Mouse (Mus musculus) right cerebral cortex, postnatal 14 days (tissue): Measurements from ENCODE around the gene Ece2.

Experiments used
- DNase-seq: peaks from one replicate; pipeline ENCODE4 v3.0.0; 2022

Ece2 gene

DNA sequence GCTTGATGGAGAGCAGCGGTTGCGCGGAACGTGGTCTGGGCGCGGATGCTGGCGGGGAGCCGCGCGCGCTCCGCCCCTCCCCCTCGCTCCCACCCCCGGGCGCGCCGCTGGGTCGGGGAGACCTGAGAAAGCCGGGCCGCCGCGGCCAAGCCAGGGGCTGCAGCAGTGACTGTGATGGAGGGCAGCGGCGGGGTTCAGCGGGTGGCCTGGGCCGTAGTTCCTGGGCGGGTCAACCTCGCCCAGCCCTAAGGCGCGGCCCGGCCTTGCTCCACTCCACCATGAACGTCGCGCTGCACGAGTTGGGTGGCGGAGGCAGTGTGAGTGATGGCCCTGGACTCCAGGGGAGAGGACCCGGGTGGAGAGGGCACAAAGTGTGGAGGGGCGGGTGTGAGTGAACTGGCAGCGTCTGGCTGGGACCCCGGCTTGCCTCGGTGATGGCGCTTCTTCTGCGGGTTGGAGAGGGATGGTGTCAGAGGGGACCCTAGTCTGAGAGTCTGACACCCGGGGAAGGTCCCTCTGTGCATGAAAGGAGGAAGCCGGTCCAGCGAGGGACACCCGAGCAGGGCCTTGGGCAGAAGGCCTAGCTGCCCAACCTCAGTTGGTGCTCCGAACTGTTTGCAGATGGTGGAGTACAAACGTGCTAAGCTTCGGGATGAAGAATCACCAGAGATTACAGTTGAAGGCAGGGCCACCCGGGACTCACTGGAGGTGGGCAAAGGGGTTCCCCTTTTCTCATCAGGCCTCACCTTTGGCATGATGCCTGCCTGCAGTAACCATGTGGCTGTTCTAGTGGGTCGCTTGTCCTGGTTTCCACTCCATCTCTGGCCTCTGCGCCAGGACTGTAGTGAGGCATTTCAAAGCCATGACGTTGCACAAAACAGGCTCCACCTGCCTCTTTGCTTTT, at the start of gene Ece2:
Gene Ece2, plus strand, starts transcription at position 98 of the 904 bp plus-strand sequence.
- DNase-seq, result peak; percentile 45

DNA sequence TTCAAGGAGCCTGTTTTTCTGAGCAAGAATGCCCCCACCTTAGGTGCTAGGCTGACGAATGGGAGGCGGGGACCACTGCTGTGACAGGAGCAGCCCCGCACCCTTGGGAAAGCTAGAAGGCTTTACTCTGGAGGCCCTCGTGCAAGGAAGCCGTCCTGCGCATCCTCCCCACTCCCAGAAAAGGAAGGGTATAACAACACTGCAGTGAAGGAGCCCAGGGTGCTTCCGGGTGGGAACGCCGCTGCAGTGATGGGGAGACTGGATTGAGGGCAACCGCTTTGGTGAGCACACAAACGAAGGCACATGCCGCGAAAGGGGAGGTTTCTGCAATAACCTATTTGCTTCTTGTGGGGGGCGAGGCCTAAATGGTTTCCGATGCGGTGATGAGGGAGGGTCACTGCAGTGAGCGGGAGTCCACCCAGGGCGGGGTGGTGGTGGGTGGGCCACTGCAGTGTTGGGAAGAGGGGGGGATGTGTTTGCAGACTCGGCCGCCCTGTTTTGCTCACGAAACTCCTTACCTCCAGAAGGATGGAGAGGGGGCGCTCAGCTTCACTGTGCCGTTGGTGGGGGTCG, 40.2 kb upstream of the Ece2 start, which contains the start of gene Vwa5b2:
Gene Vwa5b2, plus strand, starts transcription at position 106 of the 573 bp plus-strand sequence.
- peak; percentile 53 for DNase-seq

DNA sequence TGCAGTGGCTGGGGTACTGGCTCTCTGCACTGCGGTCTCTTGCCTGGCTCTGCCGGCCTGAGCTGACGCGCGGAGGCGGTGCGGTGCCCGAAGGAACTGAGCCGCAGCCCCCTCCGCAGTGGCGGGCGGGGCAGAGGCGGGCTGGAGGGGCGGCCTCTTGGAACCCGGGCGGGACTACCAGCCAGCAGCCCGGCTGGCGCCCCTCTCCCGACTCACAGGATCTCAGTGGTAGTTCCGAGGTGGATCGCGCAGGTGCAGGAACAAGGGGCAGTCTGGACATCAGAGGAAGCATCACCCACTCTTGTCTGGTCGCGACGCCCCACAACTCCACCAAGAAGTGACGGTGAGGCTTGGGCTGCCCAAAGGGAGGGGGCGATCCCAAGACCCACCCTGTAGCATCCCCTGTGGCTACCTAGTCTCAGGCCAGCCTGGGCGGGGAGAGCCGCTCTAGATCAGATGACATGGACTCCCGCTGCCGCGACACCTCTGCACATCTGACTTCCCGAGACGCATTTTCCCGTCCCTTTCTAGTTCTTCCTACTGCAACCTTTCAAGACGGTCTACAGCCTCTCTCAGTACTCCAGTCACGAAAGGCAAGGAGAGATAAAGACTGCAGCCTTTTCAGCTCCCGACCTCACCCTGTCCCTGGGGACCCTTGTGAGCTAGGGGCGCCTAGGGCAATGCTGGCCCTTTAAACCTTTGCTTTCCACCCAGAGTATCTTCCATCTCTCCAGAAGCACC, 39.5 kb upstream of the Ece2 start:
- peak; percentile 66 for DNase-seq

DNA sequence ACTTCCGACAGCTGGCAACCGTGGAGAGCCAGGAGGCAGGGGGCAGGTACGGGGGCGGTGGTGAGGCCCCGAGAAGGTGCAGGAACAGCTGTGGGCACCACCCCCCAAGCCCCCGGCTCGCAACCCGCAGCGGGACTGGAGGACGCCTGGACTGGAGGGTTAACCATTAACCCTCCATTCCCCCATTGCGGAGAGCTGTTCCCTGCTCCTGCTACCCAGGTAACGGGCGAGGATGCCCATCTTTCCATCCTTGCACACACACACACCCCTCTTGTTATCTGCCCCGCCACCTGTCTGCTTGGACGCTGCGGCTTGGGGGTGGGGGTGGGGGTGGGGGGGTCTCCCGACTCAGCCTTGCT, 39.0 kb upstream of the Ece2 start:
- no peak for DNase-seq

DNA sequence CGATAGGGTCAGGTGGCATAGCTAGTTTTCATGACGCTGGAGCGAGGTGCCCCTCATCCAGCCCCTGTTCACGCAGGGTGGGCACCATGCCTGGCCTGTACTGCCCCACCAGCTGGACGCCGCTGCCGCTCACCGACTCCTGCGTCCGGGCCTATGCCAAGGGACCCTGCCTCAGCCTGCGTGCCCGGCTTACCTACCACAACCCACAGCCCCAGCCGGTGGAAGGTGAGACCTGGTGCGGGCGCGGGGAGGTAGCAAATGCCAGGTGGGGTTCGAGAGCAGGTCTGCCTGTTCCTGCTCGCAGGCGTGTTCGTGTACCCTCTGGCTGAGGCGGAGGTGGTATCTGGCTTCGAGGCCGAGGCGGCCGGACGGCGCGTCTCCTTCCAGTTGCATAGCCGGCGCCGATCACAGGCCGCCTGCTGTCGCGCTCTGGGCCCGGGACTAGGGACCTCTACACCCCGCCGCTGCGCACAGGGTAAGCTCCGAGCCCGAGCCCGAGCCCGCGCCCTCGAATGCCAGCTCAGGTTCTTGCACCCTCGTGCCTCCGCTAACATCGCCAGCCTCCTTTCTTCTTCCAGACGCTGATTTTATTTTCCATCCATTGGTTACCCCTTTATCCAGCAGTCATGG, 38.4 kb upstream of the Ece2 start:
- DNase-seq, result no peak

DNA sequence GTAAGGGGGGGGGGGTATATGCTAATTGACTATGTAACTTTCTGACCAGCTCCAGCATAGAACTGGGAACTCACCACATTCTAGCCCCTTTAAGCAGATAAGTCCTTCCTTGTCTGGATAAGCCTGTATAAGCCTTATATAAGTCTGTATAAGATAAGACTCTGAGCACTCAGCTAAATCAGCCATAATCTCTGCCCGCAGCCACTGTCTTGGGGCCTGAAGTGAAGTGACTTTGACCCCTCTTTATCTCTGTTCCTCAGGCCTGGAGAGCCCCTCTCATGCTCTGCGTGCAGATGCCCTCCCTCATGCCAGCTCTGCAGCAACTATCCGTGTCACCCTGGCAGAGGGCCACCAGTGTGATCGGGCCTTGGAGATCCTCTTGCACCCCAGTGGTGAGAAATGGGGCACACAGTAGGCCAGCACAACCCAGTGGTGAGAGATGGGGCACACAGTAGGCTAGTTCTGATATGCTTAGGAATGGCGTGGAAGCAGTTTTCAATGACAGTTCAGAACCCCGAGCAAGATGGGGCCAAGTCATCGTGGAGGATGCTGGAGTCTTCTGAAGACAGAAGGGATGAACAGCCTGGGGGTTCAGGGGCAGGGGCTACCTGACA, 34.5 kb upstream of the Ece2 start:
- no peak for DNase-seq

DNA sequence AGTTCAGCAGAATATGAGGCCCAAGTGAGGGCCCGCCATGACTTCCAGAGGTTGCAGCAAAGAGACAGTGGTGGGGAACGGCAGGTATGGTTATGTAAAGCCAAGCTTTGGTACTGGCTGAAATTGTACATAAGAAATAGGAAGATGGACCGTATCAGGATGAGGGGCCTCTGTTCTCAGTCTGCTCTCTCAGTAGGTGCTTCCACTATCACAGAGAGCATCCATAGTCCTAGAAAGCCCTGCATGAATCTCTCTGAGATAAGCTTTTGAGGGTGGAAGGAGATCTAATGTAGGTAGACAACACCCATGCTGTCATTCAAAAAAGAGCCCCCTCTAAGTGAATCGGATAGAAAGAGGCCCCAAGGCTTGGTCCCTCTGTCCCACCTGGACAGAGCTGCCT, 33.9 kb upstream of the Ece2 start:
- no peak for DNase-seq

DNA sequence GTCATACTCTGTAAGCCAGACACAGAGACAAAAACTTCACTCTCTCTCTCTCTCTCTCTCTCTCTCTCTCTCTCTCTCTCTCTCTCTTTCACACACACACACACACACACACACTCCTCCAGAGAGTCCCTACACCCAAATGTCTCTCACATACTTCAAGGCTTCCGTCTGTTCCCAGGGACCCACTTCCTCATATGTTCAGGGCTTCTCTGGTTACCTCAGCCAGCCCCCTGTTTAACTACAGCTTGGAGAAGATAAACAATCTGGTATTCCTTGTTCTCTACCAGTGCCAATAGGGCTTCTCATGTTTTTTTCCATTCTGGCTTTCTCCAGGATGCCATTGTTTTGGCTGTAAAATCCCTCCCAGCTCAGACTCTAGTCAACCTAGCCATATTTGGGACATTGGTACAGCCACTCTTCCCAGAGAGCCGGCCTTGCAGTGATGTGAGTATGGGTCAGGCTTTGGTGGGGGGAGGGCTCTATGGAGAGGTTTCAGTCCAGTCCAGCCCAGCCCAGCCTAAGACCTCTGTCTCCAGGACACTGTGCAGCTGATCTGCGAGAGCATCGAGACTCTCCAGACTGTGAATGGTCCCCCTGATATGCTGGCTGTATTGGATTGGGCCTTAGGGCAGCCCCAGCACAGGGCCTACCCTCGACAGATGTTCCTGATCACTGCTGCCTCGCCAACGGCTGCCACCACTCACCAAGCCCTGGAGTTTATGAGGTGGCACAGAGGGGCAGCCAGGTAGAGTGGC, 32.8 kb upstream of the Ece2 start:
- DNase-seq, result no peak

DNA sequence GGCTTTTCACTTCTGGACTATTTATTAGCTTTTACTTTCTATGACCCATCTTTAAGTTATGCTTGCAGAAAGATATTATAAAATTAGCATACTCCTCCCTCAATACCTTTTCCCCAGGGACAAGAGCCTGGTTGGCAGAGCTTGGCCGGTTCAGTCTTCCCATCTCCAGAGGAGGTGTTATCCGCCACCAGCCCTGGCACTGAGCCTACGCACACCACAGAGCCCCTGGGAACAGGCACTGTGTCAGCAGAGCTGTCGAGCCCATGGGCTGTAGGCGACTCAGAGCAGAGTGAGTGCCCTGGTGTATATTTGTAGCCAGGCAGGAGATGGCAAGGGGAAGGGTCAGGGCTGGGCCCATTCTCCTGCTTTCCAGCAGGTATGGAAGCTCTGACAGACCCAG, 29.1 kb upstream of the Ece2 start:
- no peak for DNase-seq

DNA sequence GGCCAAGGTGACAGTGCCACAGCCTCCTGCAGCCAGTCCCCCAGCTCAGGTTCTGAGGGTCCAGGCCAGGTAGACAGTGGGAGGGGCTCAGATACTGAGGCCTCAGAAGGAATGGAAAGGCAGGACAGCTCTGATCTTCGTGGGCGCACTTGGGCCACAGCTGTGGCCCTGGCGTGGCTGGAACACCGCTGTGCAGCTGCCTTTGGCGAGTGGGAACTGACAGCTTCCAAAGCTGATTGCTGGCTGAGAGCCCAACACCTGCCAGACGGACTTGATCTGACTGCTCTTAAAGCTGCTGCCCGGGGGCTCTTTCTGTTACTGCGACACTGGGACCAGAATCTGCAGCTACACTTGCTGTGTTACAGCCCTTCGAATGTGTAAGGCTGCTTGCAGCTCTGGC, 24.9 kb upstream of the Ece2 start:
- DNase-seq, result no peak

DNA sequence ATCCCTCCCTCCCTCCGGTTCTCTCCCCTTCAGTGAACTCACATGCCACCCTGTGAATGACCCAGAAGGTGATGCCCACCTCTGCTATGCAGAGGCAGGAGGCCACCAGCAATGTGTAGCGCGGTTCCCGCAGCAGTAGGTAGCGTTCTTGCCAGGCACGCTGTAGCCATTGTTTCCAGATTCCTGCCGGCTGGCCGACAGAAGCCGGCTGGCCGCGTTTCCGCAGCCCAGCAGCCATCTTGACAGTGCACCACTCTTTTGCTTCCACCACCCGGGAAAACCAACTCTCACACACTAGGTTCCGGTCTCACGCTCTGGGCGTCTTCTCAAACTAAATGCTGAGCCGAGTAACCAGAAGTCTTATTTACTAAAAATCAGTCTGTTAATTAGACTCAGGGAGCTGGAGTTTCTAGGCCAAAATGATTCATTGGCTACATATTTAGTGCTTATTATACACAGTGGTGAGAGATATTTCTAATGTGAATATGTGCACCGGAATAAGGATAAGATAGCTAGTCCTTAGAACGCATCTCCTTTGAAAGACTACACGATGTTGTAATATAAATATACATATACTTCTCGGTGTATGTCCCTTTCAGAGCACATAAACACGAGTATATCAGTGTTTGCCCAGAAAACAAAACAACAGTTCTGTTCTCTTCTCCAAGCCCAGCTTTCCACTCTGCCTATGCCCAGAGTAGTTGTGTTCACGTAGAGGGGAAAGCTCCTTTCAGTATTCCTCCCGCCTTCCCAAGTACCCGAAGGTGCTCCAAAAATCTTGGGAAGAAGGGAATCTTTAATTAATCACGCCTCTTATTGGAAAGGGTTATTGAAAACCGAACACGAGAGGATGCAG, 18.9 kb upstream of the Ece2 start:
- DNase-seq, result peak; percentile 63

DNA sequence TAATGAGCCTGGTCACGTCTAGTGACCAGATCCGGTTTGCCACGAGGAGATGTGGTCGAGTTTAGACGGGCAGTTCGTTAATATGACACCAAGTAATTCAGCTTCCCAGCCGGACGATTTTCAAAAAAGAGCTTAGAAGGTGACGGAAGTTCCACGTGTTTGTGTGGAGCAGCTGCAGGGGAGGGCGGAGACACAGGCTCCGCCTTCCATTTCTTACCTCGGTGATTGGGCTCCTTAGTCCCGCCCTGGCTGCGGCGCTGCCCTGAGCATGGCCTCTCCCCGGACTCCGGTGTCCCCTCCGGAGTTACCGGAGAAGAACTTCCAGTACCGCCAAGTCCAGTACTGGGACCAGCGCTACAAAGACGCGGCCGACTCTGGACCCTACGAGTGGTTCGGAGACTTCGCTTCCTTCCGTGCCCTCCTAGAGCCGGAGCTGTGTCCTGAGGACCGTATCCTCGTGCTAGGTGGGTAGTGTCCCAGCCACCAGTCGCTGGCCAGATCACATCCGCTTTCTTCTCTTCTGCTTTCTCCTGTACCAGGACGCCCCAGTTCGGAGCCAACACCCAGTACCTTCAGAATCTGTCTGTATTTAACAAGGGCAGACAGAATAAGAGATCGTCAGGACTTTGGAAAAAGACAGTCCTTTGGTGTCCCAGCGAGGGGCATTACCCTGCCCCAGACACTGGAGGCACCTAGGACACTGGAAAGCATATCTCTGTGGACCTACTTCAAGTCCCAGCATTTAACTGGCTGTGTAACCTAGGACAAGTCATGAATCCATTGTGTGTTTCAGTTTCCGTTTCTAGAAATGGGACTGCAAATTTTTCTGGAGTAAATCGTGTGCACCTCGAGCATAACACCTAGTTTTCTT, 18.0 kb upstream of the Ece2 start, which contains the start of the genes Eef1akmt4, Gm49333 and Alg3:
Gene Eef1akmt4, plus strand, starts transcription at position 237 of the 871 bp plus-strand sequence.
Gene Gm49333, plus strand, starts transcription at position 254 of the 871 bp plus-strand sequence.
Gene Alg3, minus strand, starts transcription at position 379 of the 871 bp plus-strand sequence.
- DNase-seq, result peak; percentile 68

DNA sequence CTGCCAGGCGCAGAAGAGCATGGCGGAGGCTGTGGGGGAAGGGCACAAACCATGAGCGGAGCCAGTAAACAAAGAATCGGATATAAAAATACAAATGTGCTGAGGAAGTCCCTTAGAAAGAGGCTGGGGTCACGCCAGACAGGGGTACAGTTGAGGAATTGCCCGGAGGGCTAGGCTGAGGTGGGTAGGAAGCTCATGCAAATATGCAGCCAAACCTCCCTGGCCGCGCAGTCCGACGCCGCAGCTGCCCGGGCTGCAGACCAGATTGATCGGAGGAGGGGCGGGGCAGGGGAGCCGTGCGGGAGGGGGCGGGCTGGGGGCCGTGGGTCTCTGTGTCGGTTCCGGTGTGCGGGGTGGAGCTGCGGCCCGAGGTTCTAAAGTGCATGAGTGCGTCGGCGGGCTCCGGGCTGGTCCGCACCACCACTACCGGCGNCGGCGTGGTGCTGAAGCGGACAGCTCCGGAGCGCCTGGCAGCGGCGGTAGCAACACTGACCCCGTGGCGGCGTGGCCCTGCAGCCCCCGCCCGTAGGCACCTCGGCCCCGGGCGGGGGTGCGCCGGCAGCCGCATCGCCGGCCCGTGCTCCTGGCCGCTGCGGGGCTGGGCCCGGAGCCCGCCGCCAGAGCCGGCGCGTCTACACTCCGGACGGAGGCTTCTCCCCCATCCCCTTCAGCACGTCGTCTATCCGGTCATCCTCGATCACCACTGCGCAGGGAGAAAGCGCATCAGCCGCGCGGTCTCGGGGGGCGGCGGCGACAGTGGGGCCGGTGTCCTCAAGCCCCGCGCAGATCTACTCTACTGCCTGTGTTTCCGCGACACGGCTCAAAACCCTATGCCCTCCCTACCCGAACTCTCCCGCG, 9.9 kb upstream of the Ece2 start:
- DNase-seq, result no peak

DNA sequence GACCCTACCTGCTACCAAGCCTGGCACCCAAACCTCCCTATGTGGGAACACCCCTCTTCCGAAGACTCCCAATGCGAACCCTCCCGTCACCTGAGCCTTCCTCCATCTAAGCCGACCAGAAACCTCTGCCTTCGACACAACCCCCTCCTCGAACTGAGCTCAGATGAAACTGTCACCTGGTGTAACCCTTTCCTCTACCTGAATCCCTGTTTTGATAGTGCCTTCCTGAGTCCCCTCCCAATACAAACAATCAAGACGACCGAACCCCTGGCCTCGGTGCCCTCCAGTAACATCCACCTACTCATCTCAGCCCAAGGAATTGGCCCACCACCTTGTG, 9.3 kb upstream of the Ece2 start:
- no peak for DNase-seq

DNA sequence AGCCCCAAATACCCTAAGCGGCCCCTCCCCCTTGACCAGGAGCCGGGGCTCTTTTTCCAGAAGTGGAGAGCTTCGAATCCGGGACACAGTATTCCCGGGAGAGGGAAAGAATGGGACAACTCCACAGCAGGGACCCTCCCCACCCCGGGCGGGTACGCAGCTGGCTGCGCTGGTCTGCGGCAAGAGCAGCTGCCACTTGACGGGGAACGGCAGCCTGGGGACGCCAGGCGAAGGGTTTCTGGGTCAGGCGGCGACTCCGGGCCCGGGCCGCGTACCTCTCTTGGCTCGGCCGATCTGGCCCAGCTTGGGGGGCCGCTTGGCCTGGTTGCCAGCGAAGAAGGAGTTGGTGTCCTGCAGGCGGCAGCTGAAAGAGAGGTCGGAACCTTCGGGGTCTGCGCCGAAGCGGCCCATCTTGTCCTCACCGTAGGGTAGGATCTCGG, 8.9 kb upstream of the Ece2 start:
- peak; percentile 24 for DNase-seq

DNA sequence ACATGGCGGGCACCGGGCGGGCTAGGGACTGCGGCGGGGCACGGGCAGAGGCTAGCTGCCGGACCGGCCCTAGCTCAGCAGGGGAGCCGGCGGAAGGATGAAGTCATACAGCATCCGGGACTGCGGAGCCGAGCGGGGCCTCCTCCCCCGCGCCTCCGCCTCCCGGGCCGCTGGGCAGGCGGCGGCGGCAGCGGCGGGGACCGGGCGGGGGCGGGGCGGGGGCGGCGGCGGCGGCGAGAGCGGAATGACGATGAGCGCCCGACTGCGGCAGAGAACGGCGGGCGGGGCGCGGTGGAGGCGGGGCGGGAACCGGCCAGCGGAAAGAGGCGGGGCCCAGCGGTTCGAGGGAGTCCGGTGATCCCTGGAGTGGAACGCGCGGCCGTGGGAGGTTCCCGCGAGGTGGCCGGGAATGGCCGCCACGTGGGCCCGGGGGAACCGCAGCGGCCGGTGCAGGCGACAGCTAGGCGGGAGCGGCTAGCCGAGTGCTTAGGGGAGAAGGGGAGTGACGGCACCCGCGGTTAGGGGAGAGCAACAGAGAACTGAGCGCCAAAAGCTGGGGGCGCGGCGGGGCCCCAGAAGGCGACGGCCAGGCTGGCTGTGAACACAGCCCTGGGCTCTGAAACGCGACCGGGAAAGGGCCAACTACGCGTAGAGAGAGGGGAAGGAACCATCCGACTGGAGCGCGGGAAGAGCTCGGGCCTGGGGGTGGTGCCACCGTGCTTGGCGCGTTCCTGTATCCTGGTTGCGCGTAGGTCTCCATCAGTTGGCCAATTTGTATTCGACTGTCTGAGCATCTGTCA, 8.2 kb upstream of the Ece2 start, which contains the start of gene Camk2n2:
Gene Camk2n2, minus strand, starts transcription at position 97 of the 800 bp plus-strand sequence.
- DNase-seq, result peak; percentile 55

DNA sequence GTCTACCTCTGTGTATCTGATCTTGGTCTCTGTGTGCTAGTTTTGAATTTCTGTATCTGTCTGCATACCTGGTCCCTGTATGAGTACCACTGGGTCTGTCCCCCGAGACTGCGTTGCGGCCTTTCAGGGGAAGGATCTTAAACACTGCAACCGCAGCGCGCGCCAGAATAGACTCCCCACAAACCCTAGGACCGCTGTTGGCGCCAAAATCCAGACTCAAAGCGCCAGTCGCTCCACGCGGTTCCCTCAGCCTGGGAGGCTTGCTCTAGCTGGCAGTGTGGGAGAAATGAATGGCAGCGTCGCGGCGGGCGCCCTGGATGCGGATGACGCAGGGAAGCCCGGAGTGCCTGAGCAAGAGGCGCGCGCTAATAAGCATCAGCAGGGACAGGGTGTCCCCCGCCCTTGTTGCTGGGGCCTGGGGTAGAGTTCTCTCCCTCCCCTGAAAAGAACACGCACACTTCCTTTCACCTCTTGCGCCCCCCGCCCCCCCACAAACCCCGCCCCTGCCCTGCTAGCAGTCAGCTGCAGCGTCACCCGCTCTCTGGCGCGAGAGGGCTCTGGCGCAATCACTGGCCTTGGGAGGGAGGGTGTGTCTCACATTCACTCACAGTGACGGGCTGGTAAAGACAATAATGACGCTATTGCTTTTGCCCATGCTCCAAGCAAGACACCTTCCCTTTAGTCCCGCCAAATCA, 7.5 kb upstream of the Ece2 start:
- peak; percentile 68 for DNase-seq
